Mouse (Mus musculus) hindbrain, postnatal 0 days (tissue): ENCODE measurements around the gene Pigw. TPM values are rescaled to one million over a fixed set of nuclear protein-coding genes. Genes with fewer than 3 reads are reported as not detected.
A peak's percentile ranks its signal among the peaks of the same experiment; 100 is the strongest.

Experiments
- ATAC-seq: fragments of 200-750 bp; cut with Nextera tagmentation; 2 replicates; pipeline ENCODE4 v1.8.0; 2017; ENCODE audit warnings: mild to moderate bottlenecking, moderate TSS enrichment, moderate library complexity
- DNase-seq: peaks from one replicate; pipeline ENCODE4 v3.0.0-alpha.2; 2015; ENCODE audit warnings: low spot score
- H3K27ac ChIP-seq: fragments of 300-500 bp; sonication (generic); 2 replicates; pipeline ENCODE4 v1.5.1; 2014; ENCODE audit warnings: mild to moderate bottlenecking
- H3K27me3 ChIP-seq: fragments of 300-500 bp; sonication (generic); 2 replicates; pipeline ENCODE4 v1.6.1; 2014; ENCODE audit warnings: low read length, mixed read lengths; ENCODE audit not compliant: insufficient read depth
- H3K36me3 ChIP-seq: fragments of 300-500 bp; sonication (generic); 2 replicates; pipeline ENCODE4 v1.6.1; 2014; ENCODE audit warnings: low read length, mixed read lengths; ENCODE audit not compliant: insufficient read depth
- H3K4me1 ChIP-seq: fragments of 300-500 bp; sonication (generic); 2 replicates; pipeline ENCODE4 v1.6.1; 2014; ENCODE audit warnings: antibody characterized with exemption, low read length, mixed read lengths; ENCODE audit not compliant: insufficient read depth
- H3K4me2 ChIP-seq: fragments of 300-500 bp; sonication (generic); 2 replicates; pipeline ENCODE4 v1.6.1; 2014; ENCODE audit warnings: low read depth, mild to moderate bottlenecking, low read length, moderate library complexity, mixed read lengths
- H3K4me3 ChIP-seq: fragments of 300-500 bp; sonication (generic); 2 replicates; pipeline ENCODE4 v1.5.1; 2014; ENCODE audit warnings: low read length
- H3K9ac ChIP-seq: fragments of 300-500 bp; sonication (generic); replicated peaks from 2 replicates; pipeline ENCODE4 v1.6.1; 2014; ENCODE audit warnings: mild to moderate bottlenecking, low read length, moderate library complexity, mixed read lengths
- H3K9me3 ChIP-seq: fragments of 300-500 bp; sonication (generic); 2 replicates; pipeline ENCODE4 v1.6.1; 2016; ENCODE audit warnings: low read length, mixed read lengths
- CTCF ChIP-seq: IDR thresholded peaks from 2 replicates; pipeline ENCODE4 v1.5.1; 2016; ENCODE audit warnings: antibody characterized with exemption, control low read depth, low read depth
- WGBS: fragments of 180-500 bp; shearing (Covaris S2); extraction: QIAGEN DNeasy Blood & Tissue Kit; methylation state at CpG from one replicate; pipeline ENCODE4 v1.1.7; 2014; 5-methylcytosine and 5-hydroxymethylcytosine counted together
- microRNA-seq, 2 experiments: library from miRNA; unstranded; fragments of <30 nt; microRNA quantifications; one replicate each; pipeline ENCODE4; 2016
- polyA plus RNA-seq: library from polyadenylated mRNA; unstranded; fragments of >200 nt; fragmentation: Nextera tagmentation; extraction: Ambion mirVana; gene quantifications from 2 replicates; pipeline ENCODE4 v1.2.1, GENCODE M21; 2015
- total RNA-seq: library from RNA; depleted of rRNA; stranded (reverse); fragments of >200 nt; gene quantifications from 2 replicates; pipeline ENCODE4 v1.2.3, GENCODE M21; 2014; rRNA removed

Pigw gene
- total and polyA plus RNA-seq, 2 experiments from 2014 or later, result 1.6 to 1.9 TPM

- no peak for TF ChIP-seq CTCF
- Histone ChIP-seq H3K4me1 (peaks cover 3% of the 10 kb centered on the region; the same call in 1 of the 2 replicates), H3K4me2 (peak overlapping the region; percentile 93), H3K4me3 (peak overlapping the region; percentile 65), H3K36me3 (no peaks in the 10 kb centered on the region; the same call in 1 of the 2 replicates), H3K9ac (peak overlapping the region; percentile 64), H3K9me3 (no peaks in the 10 kb centered on the region), H3K27ac (0 out of 2 replicates have a peak overlapping the region, but pooled peaks have one; percentile 81), H3K27me3 (no peaks in the 10 kb centered on the region)
- WGBS, result 38% methylated on average over 3 of the region's 3 CpGs
- ATAC-seq (no peak), DNase-seq (no peak)
These were observed 52.1 kb downstream of the Pigw start for GRCm38 (mm10) chr11:84827901-84828503.

GRCm38 (mm10) chr11:84827492-84827891 lies 52.6 kb downstream of the Pigw start:
- Histone ChIP-seq H3K27me3 (no peaks in the 10 kb centered on the region), H3K4me2 (0 out of 2 replicates have a peak overlapping the region, but pooled peaks have one; percentile 8), H3K36me3 (no peaks in the 10 kb centered on the region; the same call in 1 of the 2 replicates), H3K4me1 (peaks cover 3% of the 10 kb centered on the region; the same call in 1 of the 2 replicates), H3K9me3 (no peaks in the 10 kb centered on the region), H3K9ac (no peak overlapping the region), H3K4me3 (no peak overlapping the region), H3K27ac (no peak overlapping the region)
- no peak for ATAC-seq
- TF ChIP-seq CTCF, result no peak
- DNase-seq, result no peak

Small RNA genes within 50 kb of the gene (microRNA-seq; reads per million reads assigned to microRNA genes)
- 0 reads per million in 2 experiments for gene Gm23564

Other genes starting within 250 kb of the Pigw start
- 15.0 and 23.0 TPM in 2 replicates for gene Mrm1, start 60.8 kb downstream of the Pigw start, total RNA-seq
- gene Mrm1, start 60.8 kb downstream of the Pigw start, polyA plus RNA-seq, result 17.1 and 20.9 TPM in 2 replicates
- gene Dhrs11, start 51.3 kb downstream of the Pigw start, total RNA-seq, result 12.4 and 14.3 TPM in 2 replicates
- 13.8 and 16.4 TPM in 2 replicates for gene Dhrs11, start 51.3 kb downstream of the Pigw start, polyA plus RNA-seq
- 33.3 and 41.6 TPM in 2 replicates for gene Ggnbp2, start 9.5 kb downstream of the Pigw start, total RNA-seq
- gene Ggnbp2, start 9.5 kb downstream of the Pigw start, polyA plus RNA-seq, result 63.5 and 65.2 TPM in 2 replicates
- 8.6 and 13.0 TPM in 2 replicates for gene Myo19, start 137 bp downstream of the Pigw start, total RNA-seq
- gene Myo19, start 137 bp downstream of the Pigw start, polyA plus RNA-seq, result 4.7 and 4.9 TPM in 2 replicates
- 36.7 and 44.4 TPM in 2 replicates for gene Znhit3, start 36.1 kb upstream of the Pigw start, total RNA-seq
- 85.9 and 89.3 TPM in 2 replicates for gene Znhit3, start 36.1 kb upstream of the Pigw start, polyA plus RNA-seq
- 0.93 and 2.0 TPM in 2 replicates for gene Car4, start 77.5 kb upstream of the Pigw start, total RNA-seq
- gene Car4, start 77.5 kb upstream of the Pigw start, polyA plus RNA-seq, result 12.3 and 15.0 TPM in 2 replicates